ENCODE assay signal across 8 mouse cellular contexts in genomic region chr7:83659159-83660065, GRCm38 (mm10). TPM values are rescaled to one million over a fixed set of nuclear protein-coding genes. Genes with fewer than 3 reads are reported as not detected.
DNase-seq lines count a peak whose midpoint lies in the region; ATAC-seq lines count a peak whose summit lies in the region.

No protein-coding gene starts in this region.

- no peaks in the 10 kb centered on the region for H3K27me3 ChIP-seq in heart, embryonic 15.5 days
- no peaks in the 10 kb centered on the region for H3K27me3 ChIP-seq in liver, embryonic 13.5 days

- WGBS in heart, embryonic 15.5 days = 80% methylated on average over 9 of the region's 9 CpGs
- WGBS in liver, embryonic 13.5 days (ENCODE audit: insufficient replicate concordance) = 51% methylated on average over 9 of the region's 9 CpGs

- peak; percentile 21 for DNase-seq in gastrocnemius, adult 18-20 months (ENCODE audit: low spot score)
- no peak for DNase-seq in gastrocnemius, postnatal 10 days
- peak; percentile 21 for DNase-seq in adrenal gland, postnatal 10 days
- DNase-seq in liver, embryonic 13.5 days = no peak
- DNase-seq in spleen, postnatal 36 days (ENCODE audit: low spot score in 2 of 2) = peak; percentile 85 to 87
- DNase-seq in testis, postnatal 10 days (ENCODE audit: low spot score) = no peak
- no peak for DNase-seq in left cerebral cortex, adult 11 months (ENCODE audit: low spot score)

- ATAC-seq in heart, embryonic 15.5 days (replicated peaks; ENCODE audit: insufficient number of reproducible peaks, insufficient read depth, low FRiP score, low read depth) = no peak
- 0 out of 2 replicates have a peak, but pooled peaks have one; percentile 41 for ATAC-seq in liver, embryonic 13.5 days (ENCODE audit: low read depth)

- no peak overlapping the region for H3K9ac ChIP-seq in heart, embryonic 15.5 days
- no peak overlapping the region for H3K9ac ChIP-seq in liver, embryonic 13.5 days

- H3K4me3 ChIP-seq in heart, embryonic 15.5 days = no peak overlapping the region
- no peak overlapping the region for H3K4me3 ChIP-seq in liver, embryonic 13.5 days (replicated peaks)

- H3K4me1 ChIP-seq in heart, embryonic 15.5 days (replicated peaks) = no peaks in the 10 kb centered on the region
- no peaks in the 10 kb centered on the region for H3K4me1 ChIP-seq in liver, embryonic 13.5 days (replicated peaks)

- H3K4me2 ChIP-seq in heart, embryonic 15.5 days = no peak overlapping the region
- H3K4me2 ChIP-seq in liver, embryonic 13.5 days = no peak overlapping the region

- peak overlapping the region; percentile 58 for H3K27ac ChIP-seq in heart, embryonic 15.5 days
- H3K27ac ChIP-seq in liver, embryonic 13.5 days = 0 out of 2 replicates have a peak overlapping the region, but pooled peaks have one; percentile 9

- H3K36me3 ChIP-seq in heart, embryonic 15.5 days = no peaks in the 10 kb centered on the region
- no peaks in the 10 kb centered on the region for H3K36me3 ChIP-seq in liver, embryonic 13.5 days

- no peaks in the 10 kb centered on the region for H3K9me3 ChIP-seq in heart, embryonic 15.5 days (replicated peaks)
- no peaks in the 10 kb centered on the region for H3K9me3 ChIP-seq in liver, embryonic 13.5 days (replicated peaks)

RNA-seq across cellular contexts. Expression of gene Stard5, which starts 27.7 kb away (rescaled TPM):
- total RNA-seq in gastrocnemius, adult 18-20 months (2021) = 1 to 10 TPM; 3.1 to 4.1 TPM
- total RNA-seq in gastrocnemius, postnatal 10 days (2021) = 1 to 10 TPM; 8.6 to 9.1 TPM
- 10 to 100 TPM; 30.1 to 35.2 TPM for total RNA-seq in adrenal gland, postnatal 10 days (2021)
- 29.8 and 36.0 TPM in 2 replicates for polyA plus RNA-seq in heart, embryonic 15.5 days (2015; fragmentation: Nextera tagmentation; extraction: Ambion mirVana)
- 6.6 and 8.2 TPM in 2 replicates for polyA plus RNA-seq in liver, embryonic 13.5 days (2015; fragmentation: Nextera tagmentation; extraction: Ambion mirVana)

Comparison
In these comparisons a context has a peak if more than half of its experiments do, and no peak if none do; other contexts are left out.
1. DNase-seq: peak in gastrocnemius, adult 18-20 months (single experiment), adrenal gland, postnatal 10 days (single experiment) and spleen, postnatal 36 days (2 of 2); none in gastrocnemius, postnatal 10 days (single experiment), liver, embryonic 13.5 days (single experiment), testis, postnatal 10 days (single experiment) and left cerebral cortex, adult 11 months (single experiment).